Mouse (Mus musculus) megakaryocyte, embryonic 14.5 days (primary cell): ENCODE measurements around the gene Cnfn. TPM values are rescaled to one million over a fixed set of nuclear protein-coding genes. Genes with fewer than 3 reads are reported as not detected.

Experiments
- H3K27me3 ChIP-seq: replicated peaks from 2 replicates; pipeline ENCODE3; 2012; ENCODE audit warnings: inconsistent platforms
- H3K36me3 ChIP-seq: replicated peaks from 2 replicates; pipeline ENCODE3; 2012; ENCODE audit warnings: low read length, inconsistent platforms, mixed read lengths
- H3K4me1 ChIP-seq: 2 replicates; pipeline ENCODE4 v1.6.1; 2012; ENCODE audit warnings: inconsistent platforms
- H3K4me3 ChIP-seq: replicated peaks from 2 replicates; pipeline ENCODE3; 2012; ENCODE audit warnings: moderate library complexity, mild to moderate bottlenecking, inconsistent platforms
- H3K9me3 ChIP-seq: 2 replicates; pipeline ENCODE4 v1.6.1; 2012; ENCODE audit warnings: inconsistent platforms
- FLI1 ChIP-seq: IDR thresholded peaks from 2 replicates; pipeline ENCODE4 v1.6.1; 2012; ENCODE audit warnings: low read length, inconsistent platforms, mixed read lengths
- GATA1 ChIP-seq: IDR thresholded peaks from 3 replicates; pipeline ENCODE4 v1.6.1; 2012; ENCODE audit warnings: mixed read lengths, low read length, inconsistent platforms, borderline replicate concordance
- polyA plus RNA-seq: library from polyadenylated mRNA; stranded (reverse); fragments of >175 nt; gene quantifications from 2 replicates; pipeline ENCODE4 v1.2.3, GENCODE M21; 2012; ENCODE audit warnings: low replicate concordance; ENCODE audit not compliant: insufficient read depth

Cnfn gene
- polyA plus RNA-seq, 1 experiment = not detected

DNA sequence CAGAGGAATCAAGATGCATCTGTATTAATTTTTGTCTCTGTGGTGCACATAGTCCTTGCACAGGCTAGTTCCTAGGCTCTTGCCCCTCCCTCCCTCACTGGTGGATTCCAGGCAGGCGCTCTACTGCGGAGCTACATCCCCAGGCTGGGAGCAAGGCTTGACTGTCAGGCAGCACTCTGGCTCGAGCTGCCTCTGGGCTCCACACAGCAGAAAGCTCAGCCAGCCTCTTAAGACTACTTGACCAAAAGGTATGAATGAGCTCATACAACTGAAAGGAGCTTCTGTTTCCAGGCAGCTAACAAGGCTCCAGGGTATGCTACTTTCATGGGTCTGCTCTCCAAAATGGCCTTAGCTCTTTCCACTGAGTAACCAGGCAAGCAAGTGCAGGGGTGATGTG is 11.8 kb upstream of the Cnfn start:
- peaks cover 22% of the 10 kb centered on the region for H3K27me3 ChIP-seq
- peaks cover 58% of the 10 kb centered on the region for H3K36me3 ChIP-seq
- no peak overlapping the region for H3K4me3 ChIP-seq
- H3K9me3 ChIP-seq = no peaks in the 10 kb centered on the region
- TF ChIP-seq GATA1 = no peak
- TF ChIP-seq FLI1 = no peak
- peaks cover 63% of the 10 kb centered on the region for H3K4me1 ChIP-seq

DNA sequence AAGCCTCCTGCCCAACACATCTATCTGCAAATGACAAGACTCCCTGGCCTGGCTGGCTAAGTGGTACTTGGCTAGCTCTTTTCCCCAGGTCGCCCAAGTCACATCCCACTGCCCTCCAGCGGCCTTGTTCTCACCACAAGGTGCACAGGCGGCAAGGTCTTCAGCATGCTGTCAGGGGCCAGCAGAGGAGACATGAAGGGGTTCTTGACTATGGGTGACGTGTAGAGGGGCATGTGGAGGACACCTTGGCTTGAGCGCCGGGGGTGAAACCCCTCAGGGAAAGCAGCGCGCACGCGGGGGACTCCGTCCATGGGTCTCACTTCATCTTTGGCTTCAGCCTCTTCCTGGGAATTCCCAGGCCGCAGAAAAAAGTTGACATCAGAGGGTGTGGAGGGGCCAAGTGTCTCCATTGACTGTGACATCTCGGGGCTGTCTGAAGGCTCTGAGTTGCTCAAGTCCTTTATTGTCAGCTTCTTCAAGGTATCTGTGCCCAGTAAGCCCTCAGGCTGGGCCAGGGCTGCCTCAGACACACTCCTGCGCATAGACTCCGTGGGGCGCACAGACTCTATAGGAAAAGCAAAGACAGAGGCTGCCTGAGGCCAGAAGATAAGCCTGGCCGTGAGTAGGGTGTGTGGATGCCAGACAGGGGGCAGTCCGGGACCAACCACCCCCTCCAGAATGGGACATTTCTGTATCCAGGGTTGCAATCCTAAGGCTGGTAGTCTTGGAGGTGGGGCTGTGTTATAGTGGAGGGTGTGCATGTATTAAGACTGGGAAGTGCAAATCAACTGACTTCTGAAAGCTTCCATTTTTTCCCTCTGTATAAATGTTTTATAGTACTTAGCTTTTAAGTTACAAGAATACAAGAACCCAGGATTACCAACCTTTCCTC is 11.1 kb upstream of the Cnfn start:
- peaks cover 56% of the 10 kb centered on the region for H3K4me1 ChIP-seq
- peak overlapping the region; percentile 91 for H3K4me3 ChIP-seq
- no peaks in the 10 kb centered on the region for H3K9me3 ChIP-seq
- H3K27me3 ChIP-seq = peaks cover 25% of the 10 kb centered on the region
- H3K36me3 ChIP-seq = peaks cover 52% of the 10 kb centered on the region
- TF ChIP-seq FLI1 (no peak), GATA1 (no peak)

- H3K9me3 ChIP-seq = no peaks in the 10 kb centered on the region
- TF ChIP-seq FLI1 = no peak
- peaks cover 31% of the 10 kb centered on the region for H3K27me3 ChIP-seq
- H3K36me3 ChIP-seq = peaks cover 43% of the 10 kb centered on the region
- H3K4me1 ChIP-seq = peaks cover 47% of the 10 kb centered on the region
- H3K4me3 ChIP-seq = peak overlapping the region; percentile 91
These were observed 10.2 kb upstream of the Cnfn start for GRCm38 (mm10) chr7:25379551-25380351.

GRCm38 (mm10) chr7:25378181-25379100 is 8.9 kb upstream of the Cnfn start:
- peaks cover 27% of the 10 kb centered on the region for H3K27me3 ChIP-seq
- H3K9me3 ChIP-seq = no peaks in the 10 kb centered on the region
- TF ChIP-seq FLI1 = no peak
- no peak for TF ChIP-seq GATA1
- H3K4me1 ChIP-seq = peaks cover 34% of the 10 kb centered on the region
- H3K4me3 ChIP-seq = no peak overlapping the region
- peaks cover 30% of the 10 kb centered on the region for H3K36me3 ChIP-seq

DNA sequence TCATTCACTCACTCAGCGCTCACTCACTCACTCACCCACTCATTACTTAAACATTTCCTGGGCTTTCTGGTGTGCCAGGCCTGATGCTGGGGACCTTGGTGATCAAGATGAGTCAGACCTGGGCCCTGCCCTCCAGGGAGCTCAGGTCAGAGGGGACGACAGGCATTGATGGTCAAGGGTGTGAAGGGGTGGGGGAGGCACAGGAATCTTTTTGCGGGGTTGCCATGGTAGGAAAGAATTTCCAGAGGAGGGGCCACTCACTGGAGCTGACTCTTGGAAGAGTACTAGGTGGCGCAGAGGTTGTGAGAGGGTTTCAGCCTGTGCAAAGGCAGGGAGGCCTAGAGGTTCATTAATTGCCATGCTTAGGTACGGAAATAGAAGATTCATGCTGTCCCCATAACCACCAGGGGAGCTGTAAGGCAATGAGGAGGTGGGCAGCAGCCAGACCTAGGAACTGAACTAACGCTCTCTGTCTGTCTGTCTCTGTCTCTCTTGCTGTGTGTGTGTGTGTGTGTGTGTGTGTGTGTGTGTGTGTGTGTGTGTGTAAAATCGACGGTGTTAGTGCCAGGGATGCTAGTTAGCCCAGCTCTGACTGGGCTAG is 7.7 kb upstream of the Cnfn start:
- TF ChIP-seq FLI1 (no peak), GATA1 (no peak)
- peaks cover 31% of the 10 kb centered on the region for H3K27me3 ChIP-seq
- no peaks in the 10 kb centered on the region for H3K9me3 ChIP-seq
- peaks cover 31% of the 10 kb centered on the region for H3K4me1 ChIP-seq
- H3K36me3 ChIP-seq = peaks cover 19% of the 10 kb centered on the region
- no peak overlapping the region for H3K4me3 ChIP-seq

- H3K4me3 ChIP-seq = peak overlapping the region; percentile 23
- H3K9me3 ChIP-seq = no peaks in the 10 kb centered on the region
- TF ChIP-seq GATA1 (no peak), FLI1 (no peak)
- peaks cover 33% of the 10 kb centered on the region for H3K27me3 ChIP-seq
- peaks cover 31% of the 10 kb centered on the region for H3K4me1 ChIP-seq
- peaks cover 12% of the 10 kb centered on the region for H3K36me3 ChIP-seq
These were observed 7.0 kb upstream of the Cnfn start for GRCm38 (mm10) chr7:25376556-25376955.

DNA sequence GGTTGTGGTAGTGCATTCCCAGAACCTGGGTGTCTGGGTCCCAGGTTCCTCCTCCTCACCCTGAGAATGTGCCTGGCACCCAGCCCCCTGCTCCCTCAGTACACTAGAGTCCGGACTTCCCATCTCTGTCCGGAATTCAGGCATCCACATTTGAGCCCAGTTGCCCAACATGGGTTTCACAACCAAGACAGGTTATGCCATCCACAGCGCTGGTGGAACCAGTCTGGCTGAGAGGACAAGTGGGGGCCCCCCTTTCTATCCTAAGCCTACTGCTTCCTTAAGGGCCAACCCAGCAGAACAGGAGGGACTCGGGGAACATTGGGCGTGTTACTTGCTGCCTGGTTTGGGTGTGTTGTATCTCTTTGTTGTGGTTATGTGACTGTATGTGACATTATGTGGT is 2.9 kb upstream of the Cnfn start:
- Histone ChIP-seq H3K4me1 (peaks cover 22% of the 10 kb centered on the region), H3K4me3 (no peak overlapping the region), H3K9me3 (no peaks in the 10 kb centered on the region), H3K36me3 (no peaks in the 10 kb centered on the region), H3K27me3 (peaks cover 71% of the 10 kb centered on the region)
- TF ChIP-seq FLI1 (no peak), GATA1 (no peak)

- Histone ChIP-seq H3K4me1 (peaks cover 13% of the 10 kb centered on the region; the same call in 1 of the 2 replicates), H3K4me3 (peak overlapping the region; percentile 1), H3K27me3 (peaks cover 78% of the 10 kb centered on the region), H3K36me3 (peaks cover 12% of the 10 kb centered on the region), H3K9me3 (no peaks in the 10 kb centered on the region)
- TF ChIP-seq FLI1 = no peak
- TF ChIP-seq GATA1 = no peak
These were observed 1.2 kb downstream of the Cnfn start for GRCm38 (mm10) chr7:25368333-25368732.
